Mouse (Mus musculus) embryonic fibroblast, embryonic 13.5 days (primary cell): Measurements from ENCODE around the gene Pspc1. TPM values are rescaled to one million over a fixed set of nuclear protein-coding genes. Genes with fewer than 3 reads are reported as not detected.
"Not testable (repeated sequence)": the region's sequence is repeated elsewhere in the genome, so short reads cannot be mapped to it uniquely, and the experiment has no call there.

Source experiments
- H3K27ac ChIP-seq: 2 replicates; pipeline ENCODE4 v1.5.1; 2012; ENCODE audit warnings: low read length, control low read depth, inconsistent platforms; ENCODE audit not compliant: insufficient read depth
- H3K4me1 ChIP-seq: 2 replicates; pipeline ENCODE4 v1.6.1; 2011; ENCODE audit warnings: low read length; ENCODE audit not compliant: control insufficient read depth, insufficient read depth
- H3K4me3 ChIP-seq: 2 replicates; pipeline ENCODE4 v1.5.1; 2011; ENCODE audit warnings: mild to moderate bottlenecking, control low read depth, low read length; ENCODE audit not compliant: insufficient read depth
- CTCF ChIP-seq: IDR thresholded peaks from 2 replicates; pipeline ENCODE4 v1.5.1; 2011; ENCODE audit warnings: mild to moderate bottlenecking, control low read depth, low read length, moderate library complexity, borderline replicate concordance; ENCODE audit not compliant: insufficient read depth
- POLR2A ChIP-seq: IDR thresholded peaks from 2 replicates; pipeline ENCODE4 v1.6.1; 2011; ENCODE audit warnings: low read depth, mild to moderate bottlenecking, control low read depth, low read length, moderate library complexity
- polyA plus RNA-seq: library from polyadenylated mRNA; stranded (reverse); fragments of >200 nt; gene quantifications from 2 replicates; pipeline ENCODE4 v1.2.4, GENCODE M21; 2011; ENCODE audit warnings: low read depth; ENCODE audit not compliant: missing spikeins, insufficient read length

Gene Pspc1
- polyA plus RNA-seq, 1 experiment: 57.4 TPM

GRCm38 (mm10) chr14:56778933-56779300 is 801 bp upstream of the Pspc1 start:
- H3K4me1 ChIP-seq: peaks cover 3% of the 10 kb centered on the region
- H3K27ac ChIP-seq: peak overlapping the region; percentile 44; the same call in 1 of the 2 replicates
- no peak for TF ChIP-seq POLR2A
- TF ChIP-seq CTCF: no peak
- H3K4me3 ChIP-seq: no peak overlapping the region

DNA sequence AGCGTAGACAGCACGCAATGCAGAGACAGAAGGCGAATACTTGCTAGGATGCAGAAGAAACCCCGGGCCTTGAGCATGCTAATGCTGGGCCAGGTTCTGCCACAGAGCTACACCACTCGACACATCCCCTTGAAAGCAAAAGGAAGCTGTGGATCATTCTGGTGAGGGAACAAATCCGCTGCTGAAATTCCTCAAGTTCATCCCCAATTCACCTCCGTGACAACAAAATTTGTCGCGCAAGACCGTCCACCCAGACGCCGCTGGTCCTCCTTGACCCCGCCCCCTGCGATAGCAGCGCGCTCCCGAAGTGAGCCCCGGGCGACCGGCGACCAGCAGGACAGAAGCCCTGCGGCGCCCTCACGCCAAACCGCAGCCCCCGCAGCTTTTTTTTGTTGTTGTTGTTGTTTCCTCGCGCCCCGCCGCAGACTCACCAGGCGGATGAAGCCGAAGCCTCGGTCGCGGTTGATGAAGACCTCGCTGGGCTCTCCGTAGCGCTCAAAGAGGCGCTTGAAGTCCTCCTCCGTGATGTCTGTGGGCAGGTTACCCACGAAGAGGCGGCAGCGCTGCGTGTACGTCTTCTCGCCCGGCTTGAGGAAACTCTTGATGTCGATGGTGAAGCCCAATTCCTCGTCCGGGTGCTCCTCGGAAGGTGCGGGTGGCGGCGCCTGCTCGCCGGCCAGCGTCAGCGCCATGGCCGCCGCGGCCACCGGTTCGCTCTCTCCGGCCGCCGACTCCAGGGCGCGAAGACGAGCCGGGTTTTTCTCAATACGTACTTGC is 568 bp downstream of the Pspc1 start:
- Histone ChIP-seq H3K4me3 (peak overlapping the region; percentile 84), H3K4me1 (peaks cover 3% of the 10 kb centered on the region), H3K27ac (peak overlapping the region; percentile 85)
- TF ChIP-seq CTCF (no peak), POLR2A (no peak; the same call in 1 of the 2 replicates)

- Histone ChIP-seq H3K27ac (no peak overlapping the region), H3K4me1 (peaks cover 3% of the 10 kb centered on the region), H3K4me3 (peak overlapping the region; percentile 84)
- TF ChIP-seq CTCF: no peak
- TF ChIP-seq POLR2A: no peak
These were observed 1.4 kb downstream of the Pspc1 start for GRCm38 (mm10) chr14:56776571-56777238.

GRCm38 (mm10) chr14:56775416-56775815 is 2.7 kb downstream of the Pspc1 start:
- Histone ChIP-seq H3K27ac (no peak overlapping the region), H3K4me3 (no peak overlapping the region; the same call in 1 of the 2 replicates), H3K4me1 (peaks cover 3% of the 10 kb centered on the region)
- no peak for TF ChIP-seq CTCF
- TF ChIP-seq POLR2A: no peak

DNA sequence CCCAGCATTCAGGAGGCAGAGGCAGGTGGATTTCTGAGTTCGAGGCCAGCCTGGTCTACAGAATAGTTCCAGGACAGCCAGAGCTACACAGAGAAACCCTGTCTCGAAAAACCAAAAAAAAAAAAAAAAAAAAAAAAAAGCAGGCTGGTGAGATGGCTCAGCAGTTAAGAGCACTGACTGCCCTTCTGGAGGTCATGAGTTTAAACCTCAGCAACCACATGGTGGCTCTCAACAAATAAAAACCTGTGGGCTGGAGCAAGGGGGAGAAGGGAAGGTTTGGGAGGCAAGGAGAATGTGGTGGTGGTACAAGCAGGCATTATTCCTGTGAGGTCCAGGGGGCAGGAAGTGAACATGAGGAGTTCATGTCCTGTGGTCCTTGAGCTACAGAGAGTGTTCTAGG is 11.7 kb downstream of the Pspc1 start:
- not testable (repeated sequence) for H3K4me1 ChIP-seq, H3K27ac ChIP-seq, H3K4me3 ChIP-seq

- H3K4me1 ChIP-seq, H3K4me3 ChIP-seq, H3K27ac ChIP-seq: not testable (repeated sequence)
These were observed 13.0 kb downstream of the Pspc1 start for GRCm38 (mm10) chr14:56765117-56765516.

GRCm38 (mm10) chr14:56751282-56751681 is 26.8 kb downstream of the Pspc1 start:
- no peak overlapping the region for H3K4me3 ChIP-seq
- no peaks in the 10 kb centered on the region for H3K4me1 ChIP-seq
- H3K27ac ChIP-seq: no peak overlapping the region
- TF ChIP-seq POLR2A (no peak), CTCF (no peak)

- TF ChIP-seq POLR2A (no peak), CTCF (no peak; the same call in 1 of the 2 replicates)
- no peaks in the 10 kb centered on the region for H3K4me1 ChIP-seq
These were observed 37.9 kb downstream of the Pspc1 start for GRCm38 (mm10) chr14:56740175-56740574.

GRCm38 (mm10) chr14:56726493-56726892 is 51.6 kb downstream of the Pspc1 start:
- Histone ChIP-seq H3K27ac (no peak overlapping the region), H3K4me1 (no peaks in the 10 kb centered on the region), H3K4me3 (no peak overlapping the region)
- no peak for TF ChIP-seq POLR2A
- no peak for TF ChIP-seq CTCF

More at GRCm38 (mm10) chr14:56740175-56740574, 37.9 kb downstream of the Pspc1 start:
- Histone ChIP-seq H3K4me3 (no peak overlapping the region), H3K27ac (no peak overlapping the region)

DNA sequence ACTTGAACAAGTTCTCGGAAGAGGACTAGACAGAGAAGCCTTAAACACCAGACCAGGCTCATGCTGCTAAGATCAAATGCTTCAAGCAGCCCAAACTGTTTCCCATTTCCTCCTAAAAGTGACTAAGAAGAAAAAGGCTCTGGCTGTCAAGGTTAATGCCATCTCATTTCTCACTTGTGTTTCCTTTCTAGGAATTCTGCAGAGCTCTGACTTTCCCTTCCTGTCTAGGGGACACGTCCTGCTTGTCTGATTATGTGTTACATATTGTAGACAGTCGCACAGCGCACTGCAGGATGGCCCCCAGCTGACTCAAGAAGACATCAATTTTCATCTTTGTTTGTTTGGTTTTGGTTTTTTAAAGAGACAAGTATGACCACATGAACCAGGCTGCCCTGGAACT is 72.4 kb downstream of the Pspc1 start:
- Histone ChIP-seq H3K27ac (no peak overlapping the region), H3K4me1 (no peaks in the 10 kb centered on the region), H3K4me3 (no peak overlapping the region)
- TF ChIP-seq CTCF (no peak), POLR2A (no peak)
